Mouse (Mus musculus) thymus, postnatal 14 days (tissue): Measurements from ENCODE around the gene Rnf144a.
"Not testable (repeated sequence)": the region's sequence is repeated elsewhere in the genome, so short reads cannot be mapped to it uniquely, and the experiment has no call there.

Experiments used
- DNase-seq: peaks from one replicate; pipeline ENCODE4 v3.0.0; 2021

The Rnf144a gene

GRCm38 (mm10) chr12:26415104-26415771 is at the start of gene Rnf144a:
Gene Rnf144a (minus strand): TSS chr12:26415254.
- DNase-seq, result peak; percentile 93

GRCm38 (mm10) chr12:26460091-26460490 is 45.0 kb upstream of the Rnf144a start:
- no peak for DNase-seq

DNA sequence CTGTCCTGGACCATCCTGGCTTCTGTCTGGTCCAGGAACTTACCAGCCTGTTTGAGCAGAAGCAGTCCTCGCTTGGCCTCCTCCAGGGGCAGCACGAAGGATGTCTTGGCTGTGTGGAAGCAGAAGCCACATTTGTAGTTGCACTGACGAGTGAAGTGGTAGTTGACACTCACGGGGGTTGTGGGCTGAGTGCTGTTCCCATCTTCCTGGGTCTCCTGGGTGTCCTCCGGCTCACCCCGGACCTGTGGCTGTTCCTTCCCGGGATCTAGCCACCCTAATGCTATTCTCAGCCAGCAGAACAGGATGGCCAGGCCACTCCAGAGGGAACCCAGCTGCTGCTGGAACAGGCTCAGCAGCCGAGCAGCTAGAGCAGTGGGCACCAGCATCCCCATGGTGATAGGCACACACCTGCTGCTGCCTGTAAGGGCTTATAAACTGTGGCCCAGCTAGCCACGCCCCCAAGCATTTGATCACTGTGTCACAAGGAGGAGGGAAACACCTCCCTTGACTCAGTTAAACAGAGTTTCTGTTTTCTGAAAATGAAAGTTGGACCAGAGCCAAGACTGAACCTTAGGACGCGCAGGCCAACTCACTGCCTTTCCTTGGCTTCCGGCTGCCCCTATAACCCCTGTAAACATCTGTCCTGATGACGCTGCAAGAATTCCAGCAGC is 41.1 kb upstream of the Rnf144a start, which contains the start of gene Rsad2:
Gene Rsad2, minus strand, starts transcription at position 425 of the 671 bp plus-strand sequence.
- peak; percentile 90 for DNase-seq

GRCm38 (mm10) chr12:26454682-26455081 is 39.6 kb upstream of the Rnf144a start:
- DNase-seq, result no peak

GRCm38 (mm10) chr12:26452951-26453350 is 37.9 kb upstream of the Rnf144a start:
- DNase-seq, result no peak

DNA sequence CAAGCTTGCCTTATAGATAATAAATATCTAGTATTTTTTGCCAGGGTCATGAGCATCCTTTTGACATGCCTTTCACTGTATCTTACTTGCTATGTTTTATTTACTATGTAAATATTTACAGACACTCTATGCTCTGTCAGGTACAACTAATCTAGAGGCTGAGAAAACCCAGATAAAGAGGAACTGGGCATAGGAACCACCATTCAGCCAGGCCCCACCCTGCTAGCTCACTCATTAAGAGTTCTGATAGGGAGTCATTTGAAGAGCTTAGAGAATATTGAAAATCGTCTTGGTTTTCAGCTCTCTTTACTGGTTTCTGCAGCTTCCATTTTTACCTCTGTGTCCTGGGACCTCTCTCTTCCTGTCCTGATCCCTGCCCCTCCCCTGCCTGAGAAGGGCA is 36.1 kb upstream of the Rnf144a start:
- DNase-seq, result no peak

GRCm38 (mm10) chr12:26449483-26449882 is 34.4 kb upstream of the Rnf144a start:
- DNase-seq, result no peak

- DNase-seq, result no peak
Measured at GRCm38 (mm10) chr12:26446377-26447045, 31.5 kb upstream of the Rnf144a start.

DNA sequence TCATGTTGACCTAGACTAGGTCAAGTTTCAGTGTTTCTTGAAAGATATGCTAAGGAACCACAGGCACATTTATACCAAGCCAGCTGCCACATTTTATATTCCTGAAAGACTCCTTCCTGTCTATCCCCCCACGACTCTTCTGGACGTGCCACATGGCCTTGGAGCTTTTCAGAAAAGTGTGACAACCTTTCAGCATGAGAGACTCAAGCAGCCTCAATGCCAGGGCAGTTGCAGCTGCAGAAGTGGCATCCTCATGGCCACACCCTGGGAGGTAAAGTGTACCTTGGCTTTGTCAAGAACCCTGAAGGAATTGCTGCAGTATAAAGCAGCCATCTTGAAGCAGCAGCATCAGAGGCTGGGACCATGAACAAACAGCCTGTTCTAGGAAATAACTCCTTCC is 29.5 kb upstream of the Rnf144a start:
- no peak for DNase-seq

DNA sequence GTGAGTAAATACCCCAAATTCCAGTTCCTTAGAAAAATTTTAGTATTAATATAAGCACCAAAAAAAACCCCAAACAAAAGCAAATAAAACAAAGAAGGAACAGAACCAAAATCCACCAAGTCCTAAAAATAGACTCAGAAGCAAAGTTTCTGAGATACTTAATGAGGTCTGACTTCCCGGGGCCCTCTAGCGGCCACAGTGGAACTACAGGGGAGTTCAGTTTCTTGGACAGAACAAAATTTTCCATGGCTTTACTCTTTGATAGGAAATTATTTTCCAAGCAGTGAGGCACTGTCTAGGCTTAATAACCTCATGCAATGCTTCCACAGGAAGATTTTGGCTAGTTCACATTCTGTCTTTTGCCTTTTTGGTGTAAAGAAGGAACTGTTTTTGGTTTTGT is 29.0 kb upstream of the Rnf144a start:
- peak; percentile 61 for DNase-seq

GRCm38 (mm10) chr12:26439366-26439765 is 24.3 kb upstream of the Rnf144a start:
- no peak for DNase-seq

GRCm38 (mm10) chr12:26437950-26438349 is 22.9 kb upstream of the Rnf144a start:
- no peak for DNase-seq

- no peak for DNase-seq
Measured at GRCm38 (mm10) chr12:26436334-26436733, 21.3 kb upstream of the Rnf144a start.

GRCm38 (mm10) chr12:26428771-26429170 is 13.7 kb upstream of the Rnf144a start:
- DNase-seq, result not testable (repeated sequence)

DNA sequence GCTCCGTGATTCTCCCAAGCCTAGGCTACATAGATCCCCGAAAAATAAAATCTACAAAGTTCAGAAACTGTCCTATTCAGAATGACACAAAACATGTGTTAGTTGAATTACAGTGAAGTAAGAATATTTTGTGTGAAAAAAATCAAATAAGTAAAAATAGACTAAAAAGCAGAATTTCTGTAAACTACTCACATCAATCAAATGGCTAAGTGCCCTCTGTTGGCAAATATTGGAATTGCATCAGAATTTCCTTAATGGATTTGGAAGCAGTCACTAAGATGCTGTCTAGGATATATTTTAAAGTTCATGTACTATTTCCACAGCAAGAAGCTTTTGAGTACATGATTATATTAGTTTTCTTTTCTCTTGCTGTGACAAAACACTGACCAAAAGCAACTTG is 9.8 kb upstream of the Rnf144a start:
- peak; percentile 40 for DNase-seq

DNA sequence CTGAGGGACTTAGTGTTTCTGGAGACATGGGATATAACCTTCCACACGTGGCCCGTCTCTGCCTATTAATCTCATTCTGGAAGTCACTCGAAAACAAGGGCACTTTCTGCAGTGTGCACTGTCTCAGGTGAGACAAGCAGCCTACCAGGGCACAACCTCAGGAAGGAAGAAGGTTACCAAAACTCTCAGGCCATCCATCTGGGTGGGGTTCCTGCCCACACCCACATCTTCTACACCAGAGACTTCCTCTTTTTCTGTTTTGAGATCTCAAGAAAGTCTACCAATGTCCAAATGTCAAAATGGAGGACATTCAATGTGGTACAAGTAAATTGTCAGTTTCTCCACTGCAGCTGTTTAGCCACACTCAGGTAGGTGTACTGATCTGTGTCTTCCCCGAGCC is 3.3 kb upstream of the Rnf144a start:
- no peak for DNase-seq

- no peak for DNase-seq
Measured at GRCm38 (mm10) chr12:26416636-26417295, 1.7 kb upstream of the Rnf144a start.

DNA sequence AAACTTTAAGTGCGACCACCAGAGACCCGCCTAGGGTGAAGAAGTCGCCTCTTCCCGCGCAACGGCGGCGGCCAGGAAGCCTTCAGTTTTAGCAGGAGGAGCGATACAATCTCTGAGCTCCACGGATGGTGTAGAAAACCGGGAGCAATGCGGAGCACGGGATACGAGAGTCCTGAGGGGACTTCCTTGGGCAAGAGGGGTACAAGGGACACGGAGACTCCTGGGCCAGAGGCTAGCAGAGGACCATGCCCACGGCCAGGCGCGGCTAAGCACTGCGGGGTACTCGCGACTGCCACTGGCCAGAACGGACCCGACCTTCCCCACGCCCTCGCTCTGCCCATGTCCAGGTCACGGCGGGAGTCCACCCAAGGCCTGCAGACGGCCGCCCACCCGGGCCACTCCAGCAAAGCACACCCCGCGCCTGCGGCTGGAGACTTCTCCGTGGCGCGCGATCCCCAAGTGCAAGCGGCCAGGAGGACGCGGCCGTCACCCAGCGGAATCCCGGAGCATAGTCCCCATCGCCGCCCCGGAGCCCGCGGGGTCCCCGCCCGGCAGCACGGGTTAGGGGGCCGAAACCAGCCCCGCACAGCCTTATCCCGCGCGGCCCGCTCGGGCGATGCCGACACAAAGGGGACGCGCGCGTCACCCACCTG is 477 bp downstream of the Rnf144a start:
- peak; percentile 55 for DNase-seq

GRCm38 (mm10) chr12:26413961-26414411 is 1.1 kb downstream of the Rnf144a start:
- no peak for DNase-seq

DNA sequence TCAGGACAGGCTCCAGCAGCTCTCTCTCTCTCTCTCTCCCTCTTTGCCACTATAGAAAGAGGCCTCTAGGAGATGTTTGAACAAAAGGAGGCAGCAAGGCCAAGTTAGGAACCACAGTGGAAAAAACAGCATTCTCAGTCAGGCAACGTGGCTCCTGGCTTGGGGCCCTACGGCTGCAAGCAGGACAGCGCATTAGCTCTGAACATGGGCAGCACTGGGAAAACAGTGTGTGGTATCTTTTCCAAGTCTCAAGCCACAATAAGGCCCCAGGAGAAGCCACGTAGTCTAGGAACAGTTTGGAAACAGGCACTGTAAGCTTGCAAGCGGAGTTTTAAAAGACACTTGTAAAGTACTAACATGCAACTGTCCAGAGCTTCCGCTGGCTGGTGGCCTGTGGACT is 2.3 kb downstream of the Rnf144a start:
- no peak for DNase-seq

- DNase-seq, result no peak
Measured at GRCm38 (mm10) chr12:26411841-26412450, 3.1 kb downstream of the Rnf144a start.

DNA sequence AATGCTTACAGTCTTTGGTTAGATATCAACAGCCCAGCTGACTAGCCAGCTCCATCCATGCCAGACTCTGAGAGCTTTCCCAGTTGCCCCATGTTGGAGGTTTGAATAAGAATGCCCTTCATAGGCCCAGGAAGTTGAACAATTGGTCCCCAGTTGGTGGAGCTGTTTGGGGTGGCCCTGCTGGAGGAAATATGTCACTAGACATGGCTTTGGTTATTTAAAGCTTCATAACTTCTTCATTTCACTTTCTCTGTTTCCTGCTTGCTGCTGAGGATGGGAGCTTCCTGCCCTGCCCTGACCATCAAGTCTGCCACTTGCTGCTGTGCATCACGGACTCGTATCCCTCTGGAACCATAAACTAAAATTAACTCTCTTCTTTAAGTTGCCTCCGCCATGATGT is 4.6 kb downstream of the Rnf144a start:
- no peak for DNase-seq
